Mouse (Mus musculus) gastrocnemius, postnatal 10 days (tissue): ENCODE results near the gene Thbs4. TPM values are rescaled to one million over a fixed set of nuclear protein-coding genes. Genes with fewer than 3 reads are reported as not detected.

Experiments used
- DNase-seq: peaks from one replicate; pipeline ENCODE4 v3.0.0; 2021; ENCODE audit warnings: mixed read lengths
- total RNA-seq, 2 experiments: library from RNA; stranded (reverse); gene quantifications; 2 replicates each; pipeline ENCODE4 v1.2.3; 2021

Thbs4 gene
- total RNA-seq, 2 experiments from 2014 or later = 129 to 131 TPM

DNA sequence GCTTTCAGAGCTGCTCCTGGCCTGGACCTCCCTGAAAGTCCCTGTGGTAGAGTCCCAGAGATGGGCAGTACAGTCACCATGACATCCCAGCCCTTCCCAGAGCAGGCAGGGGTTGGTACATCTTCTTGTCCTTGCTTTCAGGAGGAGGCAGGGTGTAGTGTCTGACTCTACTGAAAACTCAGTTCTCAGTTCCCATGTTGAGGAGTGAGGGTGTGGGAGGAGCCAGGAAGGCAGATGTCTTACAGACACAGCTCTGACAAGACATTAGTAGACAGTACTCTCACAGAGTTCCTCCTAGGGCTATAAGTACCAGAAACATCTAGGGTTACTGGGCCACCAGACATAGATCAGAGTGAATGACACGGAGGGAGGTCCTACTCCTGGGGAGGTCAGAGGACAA lies 32.3 kb downstream of the Thbs4 start:
- DNase-seq = no peak

DNA sequence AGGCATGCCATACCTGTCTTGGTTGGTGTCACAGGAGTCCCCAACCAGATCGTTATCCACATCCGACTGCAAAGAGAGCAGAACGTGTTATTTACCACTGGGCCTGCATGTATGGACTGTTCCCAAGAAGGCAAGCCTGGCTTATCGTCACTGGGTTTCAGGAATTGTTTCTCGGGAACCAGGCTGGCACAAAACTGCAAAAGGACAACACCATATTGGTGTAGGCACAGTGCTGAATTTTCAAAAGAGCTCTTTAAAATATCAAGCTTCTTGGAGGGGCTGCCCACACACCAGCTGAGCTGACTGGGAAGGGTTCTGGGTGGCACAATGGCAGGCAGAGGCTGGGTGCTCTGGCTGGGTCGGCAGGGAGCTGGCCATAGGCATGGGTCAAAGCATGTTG lies 34.1 kb downstream of the Thbs4 start:
- DNase-seq = no peak

DNA sequence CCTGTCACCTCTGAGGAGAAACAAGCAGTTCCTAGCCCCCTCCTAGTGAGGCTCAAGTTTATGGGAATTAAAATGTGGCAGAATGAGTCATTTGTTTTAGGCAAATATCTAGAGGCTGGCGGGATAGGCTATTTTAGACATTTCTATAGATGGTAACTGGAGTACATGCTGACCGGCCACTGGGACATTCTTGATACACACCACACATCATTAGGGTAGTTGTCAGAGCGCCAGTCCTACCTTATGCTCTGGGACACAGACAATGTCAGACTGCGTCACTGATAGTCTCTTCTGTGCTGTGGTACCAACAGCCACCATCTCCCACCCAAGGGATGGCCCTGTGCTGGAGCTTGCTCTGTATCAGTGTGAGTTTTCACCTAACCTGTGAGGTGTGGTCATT lies 35.5 kb downstream of the Thbs4 start:
- DNase-seq = no peak

DNA sequence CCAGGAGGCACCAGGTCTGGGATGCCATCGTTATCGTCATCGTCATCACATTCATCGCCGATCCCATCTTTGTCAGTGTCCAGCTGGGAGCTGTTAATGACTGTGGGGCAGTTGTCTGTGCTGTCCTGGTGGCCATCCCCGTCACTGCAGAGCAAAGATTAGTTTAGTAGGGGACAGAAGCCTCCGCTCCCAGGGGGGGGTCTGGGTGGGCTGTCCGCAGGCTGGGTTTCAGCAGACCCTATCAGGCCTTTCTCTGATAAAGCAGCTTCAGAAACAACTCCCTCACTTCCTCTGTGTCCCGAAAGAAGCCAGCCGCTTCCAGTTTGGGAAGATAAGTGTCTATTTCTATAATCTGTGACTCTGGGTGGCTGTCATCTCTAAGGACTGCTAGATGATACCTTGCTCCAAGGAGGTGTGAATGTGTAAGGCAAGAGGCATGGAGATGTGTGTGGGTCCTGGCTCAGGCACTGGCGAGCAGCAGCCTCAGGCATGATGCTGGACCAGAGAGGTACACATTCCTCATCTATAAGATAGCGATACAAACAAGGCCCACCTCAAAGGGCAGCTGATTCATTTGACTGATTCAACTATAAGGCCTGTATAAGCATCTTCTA lies 36.5 kb downstream of the Thbs4 start:
- no peak for DNase-seq

DNA sequence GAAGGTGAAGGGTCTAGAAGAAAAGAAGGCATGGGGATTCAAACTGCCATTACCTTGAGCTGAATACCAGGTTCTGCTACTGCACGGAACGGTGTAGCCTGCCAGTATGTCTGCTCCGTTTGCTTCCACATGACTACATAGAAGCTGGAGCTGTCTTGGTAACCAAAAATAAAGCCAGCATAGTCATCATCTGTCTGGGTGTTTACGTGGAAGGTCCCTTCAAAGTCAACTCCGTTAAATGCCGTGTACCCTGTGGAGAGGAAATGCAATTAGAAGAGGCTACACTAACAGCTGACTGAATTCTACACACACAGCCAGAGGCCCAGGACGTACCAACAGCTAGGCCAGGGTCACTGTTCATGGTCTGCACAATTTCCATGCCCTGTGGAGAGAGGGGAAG lies 39.6 kb downstream of the Thbs4 start:
- DNase-seq = no peak

DNA sequence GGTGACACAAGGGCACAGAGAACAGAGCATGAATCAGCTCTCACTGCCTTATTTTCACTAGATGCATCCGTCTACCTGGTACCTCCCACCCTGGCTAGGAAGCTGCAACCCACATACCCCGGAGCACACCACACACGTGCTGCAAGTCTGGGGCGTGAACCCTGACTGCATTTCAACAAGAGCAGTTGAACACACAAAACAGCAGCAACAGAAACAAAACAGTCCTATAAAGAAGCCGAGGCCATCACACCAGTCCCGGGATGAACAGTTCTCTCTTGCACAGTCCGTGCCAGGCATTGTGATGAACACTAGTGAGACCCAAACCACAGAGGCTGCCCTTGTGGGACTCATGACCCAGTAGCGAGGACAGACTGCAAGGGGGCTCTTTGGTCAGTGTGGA lies 40.9 kb downstream of the Thbs4 start:
- DNase-seq = no peak

DNA sequence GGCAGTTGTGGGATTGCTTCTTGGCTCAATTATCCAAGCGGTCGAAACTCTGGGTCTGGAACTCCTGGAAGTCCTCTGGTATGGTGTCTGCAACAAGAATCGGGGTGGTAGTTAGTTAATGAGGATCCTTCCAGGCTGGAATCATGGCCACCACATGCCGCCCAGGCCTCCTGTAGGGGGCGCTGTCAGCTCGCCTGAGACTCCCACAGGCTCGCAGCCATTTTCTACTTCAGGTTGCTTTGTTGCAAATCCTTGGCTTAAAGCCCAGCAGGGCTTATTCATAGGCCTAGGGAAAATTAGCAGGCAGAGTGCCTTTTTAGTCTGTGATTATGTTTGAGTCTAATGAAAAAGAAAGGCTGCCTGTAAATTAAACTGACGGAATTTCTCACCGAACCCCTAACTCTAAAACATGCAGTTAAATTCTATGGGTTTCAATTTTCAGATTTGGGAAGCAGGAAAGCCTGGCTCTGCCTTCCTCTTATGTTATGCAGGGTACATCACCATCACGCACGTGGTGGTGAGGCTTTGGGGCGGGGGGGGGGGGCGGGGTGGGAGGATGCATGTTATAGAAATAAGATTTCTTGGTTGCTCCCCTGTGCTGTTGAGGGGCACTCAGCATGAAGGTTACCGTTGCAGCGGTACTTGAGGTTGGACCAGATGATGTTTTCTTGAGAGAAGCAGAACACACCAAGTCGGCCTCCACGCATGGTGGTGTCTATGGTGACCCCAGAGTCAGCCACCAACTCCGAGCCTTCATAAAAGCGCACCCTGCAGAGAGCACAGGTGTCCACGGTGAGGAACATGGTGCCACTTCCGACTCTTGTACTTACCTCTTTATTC lies 42.7 kb downstream of the Thbs4 start:
- DNase-seq = peak; percentile 92

DNA sequence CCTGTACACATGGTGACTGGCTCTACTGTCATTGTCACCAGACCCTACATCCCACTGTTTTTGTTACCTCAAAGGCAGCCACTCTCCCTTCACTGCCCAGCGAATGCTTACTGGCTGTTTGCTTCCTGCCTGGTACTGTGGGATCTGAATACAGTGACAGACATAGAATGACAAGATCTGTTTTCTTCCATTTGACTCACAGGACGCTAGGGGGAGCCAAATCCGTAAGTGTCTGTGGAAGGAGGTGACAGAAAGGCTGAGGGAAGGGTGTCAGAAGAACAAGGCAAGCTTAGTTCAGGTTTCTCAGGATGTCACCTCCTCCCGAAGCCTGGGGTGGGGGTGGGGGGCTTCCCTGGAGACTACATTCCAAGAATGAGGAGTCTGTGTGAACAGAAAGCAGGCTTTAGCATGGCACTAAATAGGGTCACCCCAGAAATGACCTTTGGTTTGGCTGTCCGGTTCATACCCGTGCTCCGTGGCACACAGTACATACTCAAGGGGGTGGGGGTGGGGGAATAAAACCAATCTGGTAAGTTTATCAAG lies 43.6 kb downstream of the Thbs4 start:
- DNase-seq = peak; percentile 63

DNA sequence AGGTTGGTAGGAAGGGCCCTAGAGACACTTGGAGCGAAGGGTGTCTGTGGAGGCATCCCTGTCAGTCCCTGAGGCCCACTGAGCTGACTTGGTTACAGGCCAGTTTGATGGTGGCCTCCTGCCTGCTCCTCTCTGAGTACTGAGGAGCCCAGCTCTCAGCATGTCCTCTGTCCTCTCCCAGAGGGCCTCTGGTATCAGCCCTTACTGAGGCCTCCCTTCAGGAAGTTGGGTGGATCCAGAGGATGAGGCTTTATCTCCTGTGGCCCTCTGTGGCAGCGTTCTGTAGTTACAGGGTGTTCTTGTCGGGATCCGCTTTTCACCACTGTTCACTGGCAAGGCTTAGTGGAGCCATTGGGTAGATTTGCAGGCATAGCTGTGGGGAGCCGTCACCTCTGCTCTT lies 51.3 kb downstream of the Thbs4 start:
- no peak for DNase-seq

DNA sequence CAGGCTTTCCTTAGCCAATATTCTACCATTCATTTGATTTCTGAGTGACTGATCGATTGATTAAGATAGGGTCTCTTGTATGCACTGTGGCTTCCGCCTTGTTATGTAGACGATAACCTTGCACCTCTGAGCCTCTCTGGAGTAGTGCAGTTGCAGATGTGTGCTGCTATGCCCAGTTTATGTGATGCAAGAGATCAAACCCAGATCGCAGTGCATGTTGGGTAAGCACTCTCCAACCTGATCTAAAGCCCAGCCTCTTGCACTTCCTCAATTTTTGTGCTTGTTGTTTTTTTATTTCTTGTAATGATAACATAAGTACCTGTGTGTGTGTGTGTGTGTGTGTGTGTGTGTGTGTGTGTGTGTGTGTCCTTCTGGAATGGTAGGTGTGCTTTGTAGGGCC lies 51.7 kb downstream of the Thbs4 start:
- no peak for DNase-seq

DNA sequence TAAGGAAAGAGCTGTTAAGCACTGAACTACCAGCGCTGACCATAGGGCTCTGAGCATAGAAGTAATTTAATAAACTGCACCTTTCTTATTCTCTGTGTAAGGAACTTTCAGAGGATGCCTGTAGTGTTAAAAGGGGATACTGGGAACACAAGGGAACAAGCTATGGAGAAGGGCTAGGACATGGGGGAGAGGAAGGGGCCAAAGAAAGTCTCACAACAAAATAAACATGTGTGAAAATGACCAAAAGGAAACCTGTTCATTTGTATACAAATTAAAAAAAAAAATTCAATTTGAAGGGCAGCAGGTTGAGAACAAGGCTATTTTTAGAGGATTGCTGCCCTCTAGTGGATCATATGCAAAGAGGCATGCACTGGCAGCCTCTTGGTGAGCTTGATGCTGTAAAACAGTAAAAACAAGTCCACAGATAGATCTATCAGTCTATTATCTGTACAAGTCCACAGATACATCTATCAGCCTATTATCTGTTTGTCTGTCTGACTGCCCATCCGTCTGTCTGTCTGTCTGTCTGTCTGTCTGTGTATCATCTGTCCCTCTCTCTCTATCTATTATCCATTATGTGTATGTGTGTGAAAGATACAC lies 53.8 kb downstream of the Thbs4 start:
- DNase-seq = no peak

DNA sequence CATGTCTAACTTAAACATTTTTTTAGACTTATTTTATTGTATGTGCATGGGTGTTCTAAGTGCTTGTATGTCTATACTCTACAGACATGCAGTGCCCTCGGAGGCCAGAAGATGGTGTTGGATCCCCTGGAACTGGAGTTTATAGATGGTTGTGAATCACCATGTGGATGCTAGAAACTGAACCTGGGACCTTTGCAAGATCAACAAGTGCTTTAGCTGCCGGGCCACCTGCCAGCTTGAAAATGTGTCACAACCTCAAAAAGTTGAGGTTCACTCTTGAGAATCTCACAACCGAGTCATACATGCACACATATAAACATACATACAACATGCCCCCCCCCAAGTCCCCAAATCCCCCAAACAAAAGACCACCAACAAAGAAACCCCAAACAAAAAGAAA lies 54.8 kb downstream of the Thbs4 start:
- no peak for DNase-seq

DNA sequence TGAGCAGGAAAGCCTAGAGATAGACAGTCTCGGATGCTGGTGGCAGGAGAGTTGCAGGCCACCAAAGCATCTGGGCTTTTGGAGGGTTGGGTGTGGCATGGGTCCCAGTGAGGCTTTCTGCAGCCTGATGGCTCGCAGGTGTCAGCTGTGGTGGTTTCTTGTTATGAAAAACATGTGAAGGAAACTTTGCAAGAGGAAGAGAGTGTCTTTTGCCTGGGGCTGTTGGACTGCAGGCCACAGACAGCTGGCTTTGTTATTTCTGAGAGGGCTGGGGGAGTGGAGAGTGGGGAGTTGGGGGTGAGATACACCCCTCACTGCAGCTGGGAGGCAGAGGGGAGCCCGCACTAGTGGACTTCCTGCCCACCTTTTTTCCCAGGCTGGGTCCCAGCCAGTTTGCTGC lies 55.8 kb downstream of the Thbs4 start:
- DNase-seq = no peak

DNA sequence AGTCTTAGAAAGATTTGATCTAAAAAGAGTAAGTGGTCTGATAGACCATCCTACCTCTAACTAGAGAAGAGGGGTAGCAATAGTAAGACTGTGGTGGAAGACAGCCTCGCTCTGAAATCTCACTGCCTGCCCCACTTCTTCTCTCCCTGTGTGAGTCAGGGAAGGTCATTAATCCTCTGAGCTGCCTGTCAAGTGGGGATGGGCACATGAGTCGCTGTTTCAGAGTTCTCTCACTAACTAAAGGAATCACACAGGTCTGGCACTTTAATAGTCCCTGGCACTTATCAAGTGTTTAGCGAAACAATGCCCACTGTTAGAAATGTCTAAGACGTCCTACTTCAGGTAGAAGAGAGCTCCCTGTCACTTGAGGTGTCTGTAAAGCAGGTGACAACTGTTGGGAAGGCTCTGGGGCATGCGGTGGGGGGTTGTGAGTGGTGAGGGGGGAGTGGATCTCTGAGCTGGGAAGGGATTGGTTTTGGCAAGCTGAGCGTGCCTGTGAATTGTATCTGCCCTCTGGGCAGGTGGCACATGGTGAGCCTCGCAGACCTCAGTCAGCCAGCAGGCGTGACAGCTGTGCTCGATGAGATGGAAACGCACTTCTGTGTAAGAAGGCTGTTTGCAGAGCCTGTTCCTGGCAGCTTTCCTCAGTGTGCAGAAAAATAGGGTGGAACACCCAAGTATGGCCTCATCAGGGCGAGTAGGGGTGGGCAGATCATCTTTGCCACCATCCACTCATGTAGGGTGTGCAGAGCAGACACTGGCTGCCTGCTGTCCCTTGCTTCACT lies 57.9 kb downstream of the Thbs4 start:
- no peak for DNase-seq

DNA sequence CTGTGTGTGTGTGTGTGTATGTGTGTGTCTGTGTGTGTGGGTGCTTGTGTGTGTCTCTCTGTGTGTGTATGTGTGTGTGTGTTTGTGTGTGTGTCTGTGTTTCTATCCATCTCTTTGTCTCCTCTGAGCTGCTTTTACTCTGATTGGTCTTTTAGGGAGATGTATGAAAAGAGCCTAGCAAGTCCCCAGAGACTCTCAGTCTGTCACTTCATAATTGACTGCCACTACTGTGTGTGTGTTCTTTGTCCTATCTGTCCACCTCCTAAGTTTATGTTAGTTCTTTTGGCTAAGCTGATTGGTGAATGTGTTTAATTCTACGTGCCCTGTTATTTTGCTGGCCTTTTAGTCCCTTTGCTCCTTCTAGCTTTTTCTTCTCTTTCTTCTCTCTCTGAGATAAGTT lies 58.9 kb downstream of the Thbs4 start:
- no peak for DNase-seq

DNA sequence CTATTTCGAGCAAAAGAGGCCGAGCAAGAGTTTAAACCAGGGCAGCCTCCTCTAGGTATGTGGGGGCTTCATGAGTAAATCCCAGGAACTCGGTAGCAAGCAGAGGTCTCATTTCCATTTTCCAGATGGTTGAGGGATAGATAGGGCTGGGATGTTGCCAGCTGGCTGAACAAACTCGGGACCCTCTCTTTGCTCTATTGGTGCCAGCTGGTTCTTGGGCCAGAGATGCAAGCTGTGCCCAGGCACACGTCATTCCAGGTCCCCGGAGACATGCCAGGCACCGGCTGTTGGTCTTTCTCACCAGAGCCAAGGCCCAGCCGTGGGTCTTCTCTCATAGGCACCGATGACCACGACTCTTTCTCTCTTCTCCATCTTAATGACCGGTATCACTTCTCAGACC lies 60.9 kb downstream of the Thbs4 start:
- peak; percentile 55 for DNase-seq

DNA sequence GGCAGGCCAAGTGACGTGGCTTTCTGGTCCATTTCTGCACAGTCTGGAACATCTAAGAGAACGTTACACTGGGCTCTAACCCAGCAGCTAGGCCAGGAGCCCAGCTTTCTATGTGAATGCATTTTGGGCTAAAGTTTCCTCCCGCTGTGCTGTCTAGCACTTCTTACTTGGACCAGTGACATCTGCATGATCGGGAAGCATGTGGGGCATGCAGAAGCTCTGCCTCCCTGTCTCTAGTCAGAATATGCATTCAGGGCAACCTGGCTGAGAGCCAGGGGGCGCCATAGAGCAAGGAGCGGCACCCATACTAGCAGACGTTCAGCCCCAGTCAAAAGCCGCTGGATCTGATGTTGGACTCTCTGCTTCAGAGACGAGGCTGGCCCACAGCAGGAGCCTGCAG lies 61.4 kb downstream of the Thbs4 start:
- DNase-seq = peak; percentile 60

DNA sequence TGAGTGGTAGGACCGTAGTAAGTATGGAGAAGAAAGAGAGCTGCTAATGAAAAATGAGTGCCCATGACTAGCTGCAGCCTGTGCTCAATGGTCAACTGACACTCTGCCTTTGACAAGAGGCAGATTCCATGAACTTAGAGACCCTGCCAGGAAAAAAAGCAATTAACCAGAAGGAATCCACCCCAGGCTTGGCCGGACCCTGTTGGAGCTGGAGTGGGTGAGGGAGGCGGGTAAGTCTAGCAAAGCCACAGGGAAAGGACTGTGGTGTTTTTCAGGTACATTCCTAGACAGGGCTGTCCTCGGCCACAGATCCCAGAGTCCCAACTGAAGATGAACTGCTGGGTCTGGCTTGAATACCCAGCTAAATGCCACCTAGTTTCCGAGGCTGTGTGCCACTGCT lies 61.8 kb downstream of the Thbs4 start:
- DNase-seq = no peak

DNA sequence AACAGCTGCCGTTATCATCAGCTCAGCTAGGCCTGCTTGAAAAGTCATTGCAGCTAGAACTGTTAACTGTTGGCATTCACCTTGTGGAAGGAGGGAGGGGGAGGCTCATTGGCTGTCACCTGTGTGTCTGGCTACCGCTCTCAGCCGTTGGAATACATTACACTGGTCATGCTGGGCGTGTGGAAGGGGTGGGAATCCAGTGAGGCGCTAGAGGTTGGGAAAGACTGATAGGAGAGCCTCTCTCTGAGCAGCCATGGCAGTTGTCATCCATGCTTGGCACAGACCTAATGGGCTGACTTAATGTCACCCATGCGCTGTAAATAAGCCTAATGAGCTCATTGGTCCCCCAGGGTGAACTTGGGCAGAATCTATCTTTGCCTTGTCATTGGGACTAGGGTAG lies 62.8 kb downstream of the Thbs4 start:
- no peak for DNase-seq

DNA sequence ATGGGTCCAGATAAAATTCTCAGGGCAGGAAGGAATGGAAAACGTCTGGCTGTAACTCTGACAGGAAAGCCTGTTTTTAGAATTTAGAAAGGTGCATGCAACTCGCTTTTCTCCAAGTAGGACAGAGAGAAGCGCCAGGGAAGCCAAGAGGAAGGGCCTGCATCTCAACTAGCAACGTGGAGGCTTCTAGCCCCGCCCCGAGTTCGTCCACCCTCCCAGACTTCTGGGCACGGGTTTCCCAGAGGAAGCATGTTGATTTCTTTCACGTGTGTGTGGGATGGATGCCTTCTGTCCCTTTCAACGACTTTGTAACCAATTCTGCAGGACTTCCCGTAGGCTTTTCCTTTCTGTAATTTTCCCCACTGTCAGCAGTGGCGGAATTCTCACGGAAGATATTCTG lies 64.8 kb downstream of the Thbs4 start:
- peak; percentile 49 for DNase-seq

DNA sequence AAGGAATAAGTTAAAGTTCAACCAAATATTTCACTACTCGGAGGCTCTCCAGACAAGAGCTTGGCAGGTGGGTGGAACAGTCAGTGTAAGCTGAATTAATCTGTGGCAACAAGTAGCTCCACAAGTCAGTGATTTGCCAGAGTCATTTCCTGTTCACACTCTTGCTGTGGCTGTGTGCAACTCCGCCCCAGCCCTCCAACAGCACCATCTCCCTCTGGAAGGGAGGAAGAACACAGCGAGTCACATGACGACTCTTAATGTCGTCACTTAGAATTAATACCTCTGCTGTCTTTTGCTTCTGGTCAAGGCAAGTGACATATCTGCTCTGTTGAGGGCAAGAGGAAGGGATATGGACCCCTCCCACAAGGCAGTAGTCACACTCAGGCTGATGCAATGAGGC lies 72.2 kb downstream of the Thbs4 start:
- DNase-seq = no peak

DNA sequence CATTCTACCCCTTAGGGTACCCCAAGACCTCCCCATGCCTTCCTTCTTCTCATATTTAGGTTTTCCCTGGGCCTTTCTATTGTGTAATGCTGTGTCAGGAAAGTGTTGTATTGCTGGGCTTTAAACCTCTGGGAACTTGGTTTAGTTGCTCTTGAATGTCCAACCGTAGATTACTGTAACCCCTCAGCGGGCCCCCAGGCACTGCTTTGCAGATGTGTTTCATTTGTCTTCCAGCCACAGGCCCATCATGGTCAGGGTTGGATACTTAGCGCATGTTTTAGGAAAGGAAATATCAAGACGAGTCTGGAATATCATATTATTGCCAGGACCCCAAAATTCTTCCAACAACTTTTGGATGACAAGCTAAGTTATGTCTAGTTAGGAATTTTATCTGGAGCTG lies 73.6 kb downstream of the Thbs4 start:
- DNase-seq = no peak
